Mouse (Mus musculus) MEL (cell line): ENCODE results near the gene Tbc1d1. TPM values are rescaled to one million over a fixed set of nuclear protein-coding genes. Genes with fewer than 3 reads are reported as not detected.
A peak's percentile ranks its signal among the peaks of the same experiment; 100 is the strongest.

Source experiments
- DNase-seq: peaks from one replicate; pipeline ENCODE4 v3.0.0; 2011; ENCODE audit warnings: low read depth, low spot score
- H3K27ac ChIP-seq: 2 replicates; pipeline ENCODE4 v1.5.1; 2012; ENCODE audit warnings: low read depth, mild to moderate bottlenecking, control low read depth, low read length, moderate library complexity; ENCODE audit not compliant: control insufficient read depth
- H3K27me3 ChIP-seq, 2 experiments: fragments of 150-350 bp in 1 of 2; sonication (generic) in 1 of 2; 2 replicates each; pipeline ENCODE4 v1.6.1; 2012; ENCODE audit warnings: low read length in 2 of 2, mild to moderate bottlenecking in 2 of 2, improper control_type of control experiment in 1 of 2, moderate library complexity in 1 of 2; ENCODE audit not compliant: insufficient read depth in 2 of 2, control insufficient read depth in 1 of 2
- H3K36me3 ChIP-seq, 2 experiments: 2 replicates each; pipeline ENCODE4 v1.6.1; 2012 to 2014; ENCODE audit warnings: low read length in 2 of 2, improper control_type of control experiment in 1 of 2, inconsistent platforms in 1 of 2, mild to moderate bottlenecking in 1 of 2; ENCODE audit not compliant: insufficient read depth in 2 of 2, control insufficient read depth in 1 of 2
- H3K4me1 ChIP-seq, 2 experiments: fragments of 150-350 bp in 1 of 2; sonication (generic) in 1 of 2; 2 replicates each; pipeline ENCODE4 v1.6.1; 2012; ENCODE audit warnings: low read length in 2 of 2, improper control_type of control experiment in 1 of 2, mild to moderate bottlenecking in 1 of 2; ENCODE audit not compliant: insufficient read depth in 2 of 2, control insufficient read depth in 1 of 2
- H3K4me3 ChIP-seq, 2 experiments: fragments of 150-350 bp in 1 of 2; sonication (generic) in 1 of 2; 2 replicates each; pipeline ENCODE4 v1.5.1; 2012; ENCODE audit warnings: low read depth in 2 of 2, low read length in 2 of 2, mild to moderate bottlenecking in 2 of 2, moderate library complexity in 2 of 2, control low read depth in 1 of 2, improper control_type of control experiment in 1 of 2; ENCODE audit not compliant: control insufficient read depth in 1 of 2, insufficient read depth in 1 of 2
- H3K79me2 ChIP-seq: 2 replicates; pipeline ENCODE4 v1.6.1; 2012; ENCODE audit warnings: mild to moderate bottlenecking, low read length, moderate library complexity; ENCODE audit not compliant: control insufficient read depth, poor library complexity, insufficient read depth
- H3K9ac ChIP-seq: 2 replicates; pipeline ENCODE4 v1.6.1; 2012; ENCODE audit warnings: low read depth, mild to moderate bottlenecking, control low read depth, low read length, moderate library complexity; ENCODE audit not compliant: control insufficient read depth, poor library complexity, severe bottlenecking
- H3K9me3 ChIP-seq: fragments of 150-350 bp; sonication (generic); replicated peaks from 2 replicates; pipeline ENCODE4 v1.6.1; 2012; ENCODE audit warnings: mild to moderate bottlenecking, low read length, improper control_type of control experiment, moderate library complexity; ENCODE audit not compliant: insufficient read depth
- BHLHE40 ChIP-seq: IDR thresholded peaks from 2 replicates; pipeline ENCODE4 v1.6.1; 2012; ENCODE audit warnings: low read depth, mild to moderate bottlenecking, inconsistent platforms, low read length, improper control_type of control experiment, borderline replicate concordance
- CHD1 ChIP-seq: IDR thresholded peaks from 2 replicates; pipeline ENCODE4 v1.6.1; 2012; ENCODE audit warnings: low read depth, mild to moderate bottlenecking, inconsistent platforms, low read length, improper control_type of control experiment
- CHD2 ChIP-seq: IDR thresholded peaks from 2 replicates; pipeline ENCODE4 v1.6.1; 2011; ENCODE audit warnings: low read length, improper control_type of control experiment
- CTCF ChIP-seq, 3 experiments: IDR thresholded peaks in 2 of 3; conservative IDR thresholded peaks in 1 of 3; 2 replicates each; pipeline ENCODE4 v1.5.1; 2011 to 2012; ENCODE audit warnings: low read length in 3 of 3, low read depth in 2 of 3, mild to moderate bottlenecking in 2 of 3, improper control_type of control experiment in 1 of 3, inconsistent platforms in 1 of 3, mixed read lengths in 1 of 3, moderate library complexity in 1 of 3; ENCODE audit not compliant: control insufficient read depth in 1 of 3, insufficient read depth in 1 of 3, poor library complexity in 1 of 3, severe bottlenecking in 1 of 3
- E2F4 ChIP-seq: IDR thresholded peaks from 2 replicates; pipeline ENCODE4 v1.6.1; 2011; ENCODE audit warnings: low read depth, low read length, improper control_type of control experiment, borderline replicate concordance
- EP300 ChIP-seq, 2 experiments: IDR thresholded peaks; 2 replicates each; pipeline ENCODE4 v1.6.1; 2011; ENCODE audit warnings: improper control_type of control experiment in 2 of 2, low read length in 2 of 2, low read depth in 1 of 2, mild to moderate bottlenecking in 1 of 2
- GABPA ChIP-seq: IDR thresholded peaks from 2 replicates; pipeline ENCODE4 v1.6.1; 2012; ENCODE audit warnings: low read depth, mild to moderate bottlenecking, inconsistent platforms, low read length, improper control_type of control experiment, moderate library complexity
- GATA1 ChIP-seq: IDR thresholded peaks from 2 replicates; pipeline ENCODE4 v1.6.1; 2011; ENCODE audit warnings: low read depth, low read length, improper control_type of control experiment
- HCFC1 ChIP-seq: IDR thresholded peaks from 2 replicates; pipeline ENCODE4 v1.6.1; 2012; ENCODE audit warnings: low read depth, mild to moderate bottlenecking, inconsistent platforms, low read length, improper control_type of control experiment, moderate library complexity
- KAT2A ChIP-seq: conservative IDR thresholded peaks from 2 replicates; pipeline ENCODE4 v1.6.1; 2012; ENCODE audit warnings: low read depth, low read length, improper control_type of control experiment, inconsistent platforms
- MAX ChIP-seq: IDR thresholded peaks from 2 replicates; pipeline ENCODE4 v1.6.1; 2011; ENCODE audit warnings: low read length, improper control_type of control experiment
- MAZ ChIP-seq: IDR thresholded peaks from 2 replicates; pipeline ENCODE4 v1.6.1; 2012; ENCODE audit warnings: low read depth, mild to moderate bottlenecking, inconsistent platforms, low read length, improper control_type of control experiment
- MXI1 ChIP-seq: IDR thresholded peaks from 2 replicates; pipeline ENCODE4 v1.6.1; 2011; ENCODE audit warnings: mild to moderate bottlenecking, low read depth, low read length, improper control_type of control experiment
- MYB ChIP-seq: IDR thresholded peaks from 2 replicates; pipeline ENCODE4 v1.6.1; 2011; ENCODE audit warnings: mild to moderate bottlenecking, low read depth, low read length, improper control_type of control experiment
- NELFE ChIP-seq: IDR thresholded peaks from 2 replicates; pipeline ENCODE4 v1.6.1; 2011; ENCODE audit warnings: low read depth, low read length, improper control_type of control experiment
- NRF1 ChIP-seq: IDR thresholded peaks from 2 replicates; pipeline ENCODE4 v1.6.1; 2014; ENCODE audit warnings: low read depth, mild to moderate bottlenecking, inconsistent platforms, low read length, improper control_type of control experiment, moderate library complexity; ENCODE audit not compliant: poor library complexity, insufficient read depth, severe bottlenecking
- POLR2AphosphoS5 ChIP-seq: IDR thresholded peaks from 2 replicates; pipeline ENCODE4 v1.6.1; 2012; ENCODE audit warnings: low read depth, borderline replicate concordance, mild to moderate bottlenecking, inconsistent platforms, low read length, moderate library complexity, mixed read lengths
- RAD21 ChIP-seq: IDR thresholded peaks from 2 replicates; pipeline ENCODE4 v1.6.1; 2011; ENCODE audit warnings: mild to moderate bottlenecking, low read depth, low read length, improper control_type of control experiment
- SMC3 ChIP-seq: IDR thresholded peaks from 2 replicates; pipeline ENCODE4 v1.6.1; 2011; ENCODE audit warnings: low read depth, low read length, improper control_type of control experiment
- TBP ChIP-seq: IDR thresholded peaks from 2 replicates; pipeline ENCODE4 v1.8.0; 2011; ENCODE audit warnings: low read depth, low read length, improper control_type of control experiment
- UBTF ChIP-seq: IDR thresholded peaks from 2 replicates; pipeline ENCODE4 v1.6.1; 2012; ENCODE audit warnings: low read depth, mild to moderate bottlenecking, inconsistent platforms, low read length, improper control_type of control experiment, moderate library complexity, borderline replicate concordance; ENCODE audit not compliant: insufficient read depth
- USF2 ChIP-seq, 2 experiments: IDR thresholded peaks; 2 replicates each; pipeline ENCODE4 v1.6.1; 2011 to 2012; ENCODE audit warnings: improper control_type of control experiment in 2 of 2, low read length in 2 of 2, borderline replicate concordance in 1 of 2, inconsistent platforms in 1 of 2, low read depth in 1 of 2, mild to moderate bottlenecking in 1 of 2; ENCODE audit not compliant: insufficient read depth in 1 of 2
- ZC3H11A ChIP-seq: IDR thresholded peaks from 2 replicates; pipeline ENCODE4 v1.6.1; 2012; ENCODE audit warnings: low read depth, mild to moderate bottlenecking, inconsistent platforms, low read length, improper control_type of control experiment
- ZMIZ1 ChIP-seq: IDR thresholded peaks from 2 replicates; pipeline ENCODE4 v1.6.1; 2012; ENCODE audit warnings: low read depth, mild to moderate bottlenecking, inconsistent platforms, low read length, improper control_type of control experiment, moderate library complexity
- ZNF384 ChIP-seq: IDR thresholded peaks from 2 replicates; pipeline ENCODE4 v1.6.1; 2012; ENCODE audit warnings: low read depth, mild to moderate bottlenecking, inconsistent platforms, low read length, improper control_type of control experiment
- polyA plus RNA-seq, 2 experiments: library from polyadenylated mRNA; stranded (reverse) in 1 of 2; unstranded in 1 of 2; fragments of >175 nt in 1 of 2; fragments of >200 nt in 1 of 2; gene quantifications; 2 replicates each; pipeline versions ENCODE4 v1.2.1 to v1.2.4; 2012; ENCODE audit warnings: low replicate concordance in 2 of 2, low read depth in 1 of 2; ENCODE audit not compliant: insufficient read length in 2 of 2, insufficient read depth in 1 of 2, missing spikeins in 1 of 2
- total RNA-seq: library from RNA; depleted of rRNA; stranded (reverse); fragments of 300-350 nt; gene quantifications from 2 replicates; pipeline ENCODE4 v1.2.3, GENCODE M21; 2012

Gene Tbc1d1
- total and polyA plus RNA-seq, 3 experiments = 22.5 to 24.4 TPM; not detected in 1

DNA sequence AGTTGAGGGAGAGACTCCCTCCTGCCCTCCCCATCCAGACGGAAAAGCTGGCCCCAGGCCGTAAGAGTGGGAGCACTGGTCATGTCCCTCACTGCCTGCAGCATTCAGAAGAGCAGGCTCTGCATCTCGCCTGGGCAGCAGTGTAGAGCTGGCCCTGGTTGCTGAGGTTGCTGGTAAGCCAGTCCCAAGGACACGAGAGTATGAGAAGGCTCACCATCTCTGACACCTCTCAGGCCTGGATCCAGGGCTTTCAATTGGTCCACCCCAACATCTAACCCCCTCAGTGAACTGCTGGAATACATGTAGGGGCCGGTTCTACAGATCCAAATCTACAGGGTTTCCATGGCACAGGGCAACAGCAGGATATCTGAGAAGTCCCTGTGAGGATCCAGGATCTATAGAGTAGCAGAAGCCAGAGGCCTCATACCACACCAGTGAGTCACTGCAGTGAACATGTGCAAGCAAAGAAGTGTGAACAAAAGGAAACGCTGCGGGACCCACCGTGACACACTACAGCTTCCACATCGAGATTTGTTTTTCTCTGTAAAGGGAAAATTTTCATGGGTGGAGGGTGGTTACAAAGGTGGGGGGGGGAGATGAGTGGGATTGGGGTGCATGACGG lies 9.6 kb upstream of the Tbc1d1 start:
- H3K9ac ChIP-seq = no peak overlapping the region
- no peak for TF ChIP-seq GABPA
- no peak for TF ChIP-seq MAZ
- no peak for TF ChIP-seq CHD2
- no peak for TF ChIP-seq E2F4
- no peak for TF ChIP-seq ZMIZ1
- no peak for TF ChIP-seq EP300 (IDR thresholded peaks at IDR 0.05; ENCODE audit: low read depth in 1 of 2, low read length in 2 of 2)
- TF ChIP-seq RAD21 = no peak
- TF ChIP-seq BHLHE40 = no peak
- TF ChIP-seq UBTF = no peak
- no peak for TF ChIP-seq MXI1
- TF ChIP-seq MAX = no peak
- no peak for TF ChIP-seq GATA1
- H3K27me3 ChIP-seq = no peaks in the 10 kb centered on the region
- H3K4me3 ChIP-seq = no peak overlapping the region
- peaks cover 3 to 12% of the 10 kb centered on the region in 2 experiments for H3K4me1 ChIP-seq
- no peaks in the 10 kb centered on the region for H3K9me3 ChIP-seq
- DNase-seq = no peak
- H3K27ac ChIP-seq = no peak overlapping the region
- H3K36me3 ChIP-seq = peaks cover 0 to 12% of the 10 kb centered on the region in 2 experiments; a peak in 2 of 4 replicates
- no peaks in the 10 kb centered on the region for H3K79me2 ChIP-seq

DNA sequence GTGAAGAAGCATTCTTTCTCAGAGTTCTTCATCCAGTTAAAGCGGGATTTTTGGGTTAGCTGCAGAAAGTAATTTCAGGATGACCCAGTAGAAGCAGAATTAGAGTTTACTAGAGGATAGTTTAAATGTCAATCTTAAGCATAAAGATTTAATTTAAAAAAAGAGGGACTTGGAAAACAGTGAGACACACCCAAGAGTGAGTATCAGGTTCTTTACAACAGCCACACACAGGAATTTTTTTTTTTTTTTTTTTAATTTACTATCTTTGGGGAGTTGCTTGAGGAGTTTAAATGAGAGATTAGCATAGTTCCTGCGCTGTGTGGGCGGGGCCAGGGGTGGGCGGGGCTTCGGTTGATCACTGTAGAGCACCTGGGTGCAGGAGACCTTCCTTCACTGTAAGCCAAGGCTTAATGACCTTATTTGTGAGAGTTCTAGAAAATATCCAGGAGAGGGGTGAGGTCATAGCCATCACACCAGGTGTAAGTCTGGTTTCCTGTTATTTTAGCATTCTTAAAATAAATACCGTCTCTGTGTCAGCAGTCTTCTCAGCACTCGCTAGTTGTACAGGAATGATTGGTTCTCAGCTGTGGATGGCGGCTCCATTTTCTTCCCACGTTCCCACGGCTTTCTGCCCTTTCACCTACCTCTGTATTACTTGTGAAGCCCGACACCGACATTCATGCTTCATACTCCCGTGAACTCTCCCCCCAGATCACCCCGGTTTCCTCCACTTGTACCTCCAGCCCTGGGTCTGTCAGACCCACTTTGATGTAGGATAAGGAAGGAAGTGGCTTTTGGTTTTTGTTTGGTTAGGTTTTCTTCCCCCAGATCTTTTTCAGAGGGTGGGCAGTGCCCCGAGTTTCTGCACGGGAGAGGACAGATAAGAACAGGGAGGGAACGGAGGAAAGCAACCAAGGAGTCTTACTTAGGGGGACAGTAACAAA lies 6.6 kb upstream of the Tbc1d1 start:
- Histone ChIP-seq H3K27ac (peak overlapping the region; percentile 61), H3K4me1 (peaks cover 3 to 15% of the 10 kb centered on the region in 2 experiments), H3K79me2 (no peaks in the 10 kb centered on the region), H3K36me3 (peaks cover 0 to 12% of the 10 kb centered on the region in 2 experiments; a peak in 2 of 4 replicates), H3K9me3 (no peaks in the 10 kb centered on the region), H3K27me3 (no peaks in the 10 kb centered on the region), H3K9ac (peak overlapping the region; percentile 56), H3K4me3 (peak overlapping the region; percentile 56 to 79)
- peak; percentile 81 for DNase-seq
- TF ChIP-seq GATA1 (peak; percentile 54), NRF1 (no peak), EP300 (IDR thresholded peaks at IDR 0.05; ENCODE audit: low read depth in 1 of 2, low read length in 2 of 2) (peak; percentile 27 to 51; a peak in 3 of 4 replicates), E2F4 (no peak), RAD21 (no peak), MAZ (no peak), MAX (no peak), BHLHE40 (peak; percentile 88), GABPA (no peak), CTCF (IDR thresholded peaks at IDR 0.05 in 2 of 3, conservative IDR thresholded peaks at IDR 0.05 in 1 of 3; ENCODE audit: control insufficient read depth in 1 of 3, insufficient read depth in 1 of 3, low read depth in 2 of 3, low read length in 3 of 3, poor library complexity in 1 of 3, severe bottlenecking in 1 of 3) (no peak), TBP (no peak), CHD2 (no peak), HCFC1 (0 out of 2 replicates have a peak, but pooled peaks have one; percentile 13), ZC3H11A (no peak), SMC3 (no peak), MYB (no peak), ZNF384 (peak; percentile 96), MXI1 (no peak), UBTF (no peak), USF2 (IDR thresholded peaks at IDR 0.05; ENCODE audit: borderline replicate concordance in 1 of 2, insufficient read depth in 1 of 2, low read depth in 1 of 2, low read length in 2 of 2) (no peak), KAT2A (no peak), NELFE (no peak), POLR2AphosphoS5 (no peak), CHD1 (no peak)
